Mouse (Mus musculus) kidney, adult 2 months (tissue): Measurements from ENCODE around the gene A530016L24Rik.

Source experiments
- CTCF ChIP-seq: fragments of 200-500 bp; conservative IDR thresholded peaks from 2 replicates; pipeline ENCODE4 v1.5.1; 2011; ENCODE audit warnings: low read depth, mild to moderate bottlenecking, control low read depth, low read length, moderate library complexity, mixed read lengths; ENCODE audit not compliant: insufficient read depth, insufficient read length
- POLR2A ChIP-seq: fragments of 200-500 bp; IDR thresholded peaks from one replicate; pipeline ENCODE4 v1.6.1; 2011; ENCODE audit warnings: low read depth, low read length, control low read depth

GRCm38 (mm10) chr12:112465928-112466327, 23.3 kb upstream of the A530016L24Rik start:
- TF ChIP-seq CTCF: no peak
- no peak for TF ChIP-seq POLR2A
